Mouse (Mus musculus): ENCODE data around the gene Tgm4. TPM values are rescaled to one million over a fixed set of nuclear protein-coding genes. Genes with fewer than 3 reads are reported as not detected.

Gene Tgm4
- polyA plus RNA-seq, 1 experiment = not detected

- Histone ChIP-seq H3K4me3 (ENCODE audit: low read depth, low read length) (no peak overlapping the region), H3K27ac (ENCODE audit: insufficient read depth, low read depth, low read length) (no peak overlapping the region), H3K36me3 (ENCODE audit: control insufficient read depth, insufficient read depth, low read length) (peaks cover 21% of the 10 kb centered on the region), H3K27me3 (ENCODE audit: control insufficient read depth, insufficient read depth, low read length) (no peaks in the 10 kb centered on the region), H3K4me1 (ENCODE audit: control insufficient read depth, insufficient read depth, insufficient read length, low read length) (no peaks in the 10 kb centered on the region)
- TF ChIP-seq CTCF (IDR thresholded peaks at IDR 0.05; ENCODE audit: extremely low read depth, insufficient read length, insufficient replicate concordance, low read depth, low read length) (no peak), POLR2A (IDR thresholded peaks at IDR 0.05; ENCODE audit: low read depth, low read length) (no peak)
Measured at GRCm38 (mm10) chr9:123104362-123104761, 69.8 kb downstream of the Tgm4 start.

- WGBS = 90% methylated on average over 4 of the region's 4 CpGs
- Histone ChIP-seq H3K27ac (ENCODE audit: insufficient read depth, low read depth, low read length) (no peak overlapping the region), H3K27me3 (ENCODE audit: control insufficient read depth, insufficient read depth, low read length) (no peaks in the 10 kb centered on the region), H3K36me3 (ENCODE audit: control insufficient read depth, insufficient read depth, low read length) (peaks cover 5% of the 10 kb centered on the region; the same call in 1 of the 2 replicates), H3K4me3 (ENCODE audit: low read depth, low read length) (no peak overlapping the region), H3K4me1 (ENCODE audit: control insufficient read depth, insufficient read depth, insufficient read length, low read length) (no peaks in the 10 kb centered on the region)
- TF ChIP-seq POLR2A (IDR thresholded peaks at IDR 0.05; ENCODE audit: low read depth, low read length) (no peak), CTCF (IDR thresholded peaks at IDR 0.05; ENCODE audit: extremely low read depth, insufficient read length, insufficient replicate concordance, low read depth, low read length) (no peak)
Measured at GRCm38 (mm10) chr9:123107186-123107585, 72.7 kb downstream of the Tgm4 start.

DNA sequence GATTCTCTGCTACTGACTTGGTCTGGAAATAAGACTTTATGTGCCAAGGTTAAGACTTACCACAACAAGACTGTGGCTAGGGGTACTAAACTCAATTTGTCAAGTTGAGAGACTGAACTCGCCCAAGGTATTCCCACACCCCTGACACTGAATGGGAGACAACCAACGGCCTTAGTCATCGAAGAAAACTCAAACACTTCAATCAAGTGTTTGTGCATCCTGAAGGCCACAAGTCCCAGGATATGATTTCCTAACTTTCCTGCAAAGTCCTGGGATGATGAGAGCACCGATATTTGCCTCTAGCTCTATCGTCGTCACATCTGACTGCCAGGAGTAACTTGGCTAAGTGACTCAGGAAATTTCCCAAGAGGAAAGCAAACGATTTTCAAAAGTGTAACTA lies 74.7 kb downstream of the Tgm4 start:
- Histone ChIP-seq H3K4me3 (ENCODE audit: low read depth, low read length) (no peak overlapping the region), H3K27ac (ENCODE audit: insufficient read depth, low read depth, low read length) (no peak overlapping the region), H3K36me3 (ENCODE audit: control insufficient read depth, insufficient read depth, low read length) (peaks cover 5% of the 10 kb centered on the region; the same call in 1 of the 2 replicates), H3K4me1 (ENCODE audit: control insufficient read depth, insufficient read depth, insufficient read length, low read length) (no peaks in the 10 kb centered on the region; the same call in 1 of the 2 replicates), H3K27me3 (ENCODE audit: control insufficient read depth, insufficient read depth, low read length) (no peaks in the 10 kb centered on the region)
- TF ChIP-seq POLR2A (IDR thresholded peaks at IDR 0.05; ENCODE audit: low read depth, low read length) = no peak
- no peak for TF ChIP-seq CTCF (IDR thresholded peaks at IDR 0.05; ENCODE audit: extremely low read depth, insufficient read length, insufficient replicate concordance, low read depth, low read length)
- 74% methylated on average over 7 of the region's 7 CpGs for WGBS

DNA sequence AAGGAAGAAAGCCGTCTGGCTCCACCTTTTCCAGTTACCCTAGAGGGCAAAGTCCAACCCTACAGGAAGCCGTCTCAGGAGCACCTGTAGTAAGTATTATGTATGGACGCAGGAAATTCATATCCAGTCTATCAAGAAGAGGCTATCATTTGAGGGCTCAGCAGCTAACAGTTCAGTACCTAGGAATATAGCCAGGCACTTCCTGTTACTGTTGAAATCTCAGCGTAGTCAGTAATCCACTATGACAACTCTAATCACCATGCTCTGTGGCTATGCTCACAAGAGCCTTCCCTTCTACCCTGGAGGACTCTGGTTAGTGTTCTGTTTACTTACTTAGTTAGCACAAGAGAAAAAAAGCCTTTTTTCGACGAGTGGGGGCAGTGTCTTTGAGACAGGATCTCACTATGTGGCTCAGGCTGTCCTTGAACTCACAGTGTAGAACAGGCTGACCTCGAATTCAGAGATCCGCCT lies 77.3 kb downstream of the Tgm4 start:
- TF ChIP-seq POLR2A (IDR thresholded peaks at IDR 0.05; ENCODE audit: low read depth, low read length) (no peak), CTCF (IDR thresholded peaks at IDR 0.05; ENCODE audit: extremely low read depth, insufficient read length, insufficient replicate concordance, low read depth, low read length) (no peak)
- H3K4me3 ChIP-seq (ENCODE audit: low read depth, low read length) = peak overlapping the region; percentile 90; the same call in 1 of the 2 replicates
- H3K4me1 ChIP-seq (ENCODE audit: control insufficient read depth, insufficient read depth, insufficient read length, low read length) = peaks cover 5% of the 10 kb centered on the region; the same call in 1 of the 2 replicates
- H3K27me3 ChIP-seq (ENCODE audit: control insufficient read depth, insufficient read depth, low read length) = no peaks in the 10 kb centered on the region
- peaks cover 1% of the 10 kb centered on the region for H3K36me3 ChIP-seq (ENCODE audit: control insufficient read depth, insufficient read depth, low read length)
- peak overlapping the region; percentile 90 for H3K27ac ChIP-seq (ENCODE audit: insufficient read depth, low read depth, low read length)
- 11% methylated on average over 8 of the region's 8 CpGs for WGBS

GRCm38 (mm10) chr9:123112805-123113521 lies 78.4 kb downstream of the Tgm4 start, which contains the start of the genes Zdhhc3 and Exosc7:
TSS of gene Zdhhc3 (minus strand) at chr9:123113205.
TSS of gene Exosc7 (plus strand) at chr9:123113215.
- Histone ChIP-seq H3K27me3 (ENCODE audit: control insufficient read depth, insufficient read depth, low read length) (no peaks in the 10 kb centered on the region), H3K27ac (ENCODE audit: insufficient read depth, low read depth, low read length) (peak within 1 kb of the TSS; percentile 90), H3K36me3 (ENCODE audit: control insufficient read depth, insufficient read depth, low read length) (peaks cover 3% of the 10 kb centered on the region), H3K4me3 (ENCODE audit: low read depth, low read length) (peak within 1 kb of the TSS; percentile 90), H3K4me1 (ENCODE audit: control insufficient read depth, insufficient read depth, insufficient read length, low read length) (peaks cover 5% of the 10 kb centered on the region; the same call in 1 of the 2 replicates)
- TF ChIP-seq CTCF (IDR thresholded peaks at IDR 0.05; ENCODE audit: extremely low read depth, insufficient read length, insufficient replicate concordance, low read depth, low read length) (no peak), POLR2A (IDR thresholded peaks at IDR 0.05; ENCODE audit: low read depth, low read length) (peak; percentile 62)
- under 1% methylated on average over 79 of the region's 79 CpGs for WGBS

GRCm38 (mm10) chr9:123113931-123114330 lies 79.4 kb downstream of the Tgm4 start:
- Histone ChIP-seq H3K4me3 (ENCODE audit: low read depth, low read length) (no peak overlapping the region), H3K36me3 (ENCODE audit: control insufficient read depth, insufficient read depth, low read length) (peaks cover 6% of the 10 kb centered on the region), H3K27me3 (ENCODE audit: control insufficient read depth, insufficient read depth, low read length) (no peaks in the 10 kb centered on the region), H3K4me1 (ENCODE audit: control insufficient read depth, insufficient read depth, insufficient read length, low read length) (peaks cover 5% of the 10 kb centered on the region; the same call in 1 of the 2 replicates), H3K27ac (ENCODE audit: insufficient read depth, low read depth, low read length) (peak overlapping the region; percentile 75; the same call in 1 of the 2 replicates)
- no peak for TF ChIP-seq CTCF (IDR thresholded peaks at IDR 0.05; ENCODE audit: extremely low read depth, insufficient read length, insufficient replicate concordance, low read depth, low read length)
- TF ChIP-seq POLR2A (IDR thresholded peaks at IDR 0.05; ENCODE audit: low read depth, low read length) = no peak
- 16% methylated on average over 6 of the region's 6 CpGs for WGBS

- no peaks in the 10 kb centered on the region for H3K27me3 ChIP-seq (ENCODE audit: control insufficient read depth, insufficient read depth, low read length)
- WGBS = 82% methylated on average over 1 of the region's 1 CpGs
- H3K36me3 ChIP-seq (ENCODE audit: control insufficient read depth, insufficient read depth, low read length) = peaks cover 15% of the 10 kb centered on the region
- no peak overlapping the region for H3K4me3 ChIP-seq (ENCODE audit: low read depth, low read length)
- peaks cover 5% of the 10 kb centered on the region; the same call in 1 of the 2 replicates for H3K4me1 ChIP-seq (ENCODE audit: control insufficient read depth, insufficient read depth, insufficient read length, low read length)
- peak overlapping the region; percentile 39; the same call in 1 of the 2 replicates for H3K27ac ChIP-seq (ENCODE audit: insufficient read depth, low read depth, low read length)
- TF ChIP-seq CTCF (IDR thresholded peaks at IDR 0.05; ENCODE audit: extremely low read depth, insufficient read length, insufficient replicate concordance, low read depth, low read length) = no peak
- no peak for TF ChIP-seq POLR2A (IDR thresholded peaks at IDR 0.05; ENCODE audit: low read depth, low read length)
Measured at GRCm38 (mm10) chr9:123115566-123115965, 81.0 kb downstream of the Tgm4 start.

Other genes with a start within 250 kb of the Tgm4 start
- gene Tcaim, start 229.2 kb upstream of the Tgm4 start, polyA plus RNA-seq (2012; rRNA removed) = 0.42 and 0.79 TPM in 2 replicates
- not detected in 2 replicates for gene Gm35549, start 190.7 kb upstream of the Tgm4 start, polyA plus RNA-seq (2012; rRNA removed)
- gene Zfp445, start 168.7 kb upstream of the Tgm4 start, polyA plus RNA-seq (2012; rRNA removed) = 3.7 and 9.2 TPM in 2 replicates
- 1.0 and 1.9 TPM in 2 replicates for gene Zkscan7, start 149.0 kb upstream of the Tgm4 start, polyA plus RNA-seq (2012; rRNA removed)
- 0.19 and 0.46 TPM in 2 replicates for gene Zfp105, start 111.7 kb upstream of the Tgm4 start, polyA plus RNA-seq (2012; rRNA removed)
- 0.22 and 1.5 TPM in 2 replicates for gene 1110059G10Rik, start 83.7 kb upstream of the Tgm4 start, polyA plus RNA-seq (2012; rRNA removed)
- 1.4 and 2.6 TPM in 2 replicates for gene Kif15, start 83.7 kb upstream of the Tgm4 start, polyA plus RNA-seq (2012; rRNA removed)
- 7.1 and 7.6 TPM in 2 replicates for gene Tmem42, start 13.4 kb upstream of the Tgm4 start, polyA plus RNA-seq (2012; rRNA removed)
- 123 and 320 TPM in 2 replicates for gene Zdhhc3, start 78.5 kb downstream of the Tgm4 start, polyA plus RNA-seq (2012; rRNA removed)
- gene Exosc7, start 78.5 kb downstream of the Tgm4 start, polyA plus RNA-seq (2012; rRNA removed) = 8.6 and 14.6 TPM in 2 replicates
- 34.7 and 37.4 TPM in 2 replicates for gene Clec3b, start 116.2 kb downstream of the Tgm4 start, polyA plus RNA-seq (2012; rRNA removed)
- 16.4 and 25.7 TPM in 2 replicates for gene Cdcp1, start 181.3 kb downstream of the Tgm4 start, polyA plus RNA-seq (2012; rRNA removed)
- 21.7 and 44.7 TPM in 2 replicates for gene Tmem158, start 226.0 kb downstream of the Tgm4 start, polyA plus RNA-seq (2012; rRNA removed)

Measured in small intestine, adult 2 months (tissue).